9 mouse cellular contexts compared by ENCODE assay signal in the genomic region with DNA sequence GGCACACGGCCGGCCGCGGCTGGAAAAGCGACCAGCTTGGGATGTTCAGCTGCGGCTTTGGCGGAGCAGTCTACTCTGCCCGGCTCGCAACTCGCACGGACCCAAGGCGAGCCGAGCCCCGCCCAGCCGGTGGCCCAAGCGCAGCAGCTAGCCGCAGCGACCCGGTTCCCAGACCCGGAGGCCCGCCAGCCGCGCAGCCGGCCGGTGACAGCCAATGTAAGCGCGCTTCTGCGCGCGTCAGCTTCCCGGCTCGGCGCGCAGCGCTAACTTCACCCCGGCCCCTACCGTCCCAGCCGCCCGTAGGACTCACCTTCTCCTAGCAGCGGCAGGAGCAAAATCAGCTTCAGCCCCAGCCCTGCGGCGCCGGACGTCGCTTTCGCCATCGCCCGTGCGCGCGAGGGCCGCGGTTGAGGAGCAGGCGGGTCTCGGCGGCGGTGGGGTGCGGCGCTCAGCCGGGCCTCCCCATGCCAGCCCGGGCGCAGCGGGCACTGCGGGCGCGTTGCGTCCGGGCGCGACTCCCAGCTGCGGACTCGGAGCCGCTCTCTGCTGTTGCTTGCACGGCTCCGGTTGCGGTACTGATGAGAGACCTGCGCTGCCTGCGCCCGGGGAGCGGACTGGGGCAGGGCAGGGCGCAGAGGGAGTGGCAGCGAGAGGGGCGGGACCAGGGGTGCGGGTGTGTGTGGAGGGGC. TPM values are rescaled to one million over a fixed set of nuclear protein-coding genes. Genes with fewer than 3 reads are reported as not detected.
DNase-seq lines count a peak whose midpoint lies in the region; ATAC-seq lines count a peak whose summit lies in the region.
"Had no signal": no experiment of that assay in that cellular context is flagged by ENCODE, and none has a peak within 500 bp of the region (broad histone marks: within the 10 kb centered on the region; RNA-seq: fewer than 3 reads in every experiment).

No protein-coding gene starts in this region.

- ATAC-seq in forebrain, embryonic 12.5 days (ENCODE audit: low FRiP score) = peak; percentile 64
- peak; percentile 74 for ATAC-seq in limb, embryonic 11.5 days (ENCODE audit: insufficient number of reproducible peaks, low FRiP score, low TSS enrichment, low read depth)

- no peak overlapping the region for H3K27ac ChIP-seq in brown adipose tissue, adult 24 weeks (replicated peaks; ENCODE audit: low read depth, low read length)
- no peak overlapping the region for H3K27ac ChIP-seq in forebrain, embryonic 12.5 days
- H3K27ac ChIP-seq in limb, embryonic 11.5 days (replicated peaks; ENCODE audit: low read depth, low read length) = no peak overlapping the region
- H3K27ac ChIP-seq in midbrain, embryonic 10.5 days (replicated peaks) = peak overlapping the region; percentile 46; the same call in 1 of the 2 replicates

- no peaks in the 10 kb centered on the region for H3K4me1 ChIP-seq in brown adipose tissue, adult 24 weeks (ENCODE audit: control insufficient read depth, insufficient read depth, insufficient read length, low read length)
- peaks cover 17% of the 10 kb centered on the region for H3K4me1 ChIP-seq in forebrain, embryonic 12.5 days
- peaks cover 2% of the 10 kb centered on the region; the same call in 1 of the 2 replicates for H3K4me1 ChIP-seq in limb, embryonic 11.5 days (ENCODE audit: control insufficient read depth, insufficient read depth, low read length)
- peaks cover 20% of the 10 kb centered on the region for H3K4me1 ChIP-seq in midbrain, embryonic 10.5 days

- peaks cover 79% of the 10 kb centered on the region for H3K27me3 ChIP-seq in forebrain, embryonic 12.5 days
- peaks cover 35% of the 10 kb centered on the region for H3K27me3 ChIP-seq in limb, embryonic 11.5 days (ENCODE audit: control insufficient read depth, insufficient read depth, low read length)
- peaks cover 85% of the 10 kb centered on the region for H3K27me3 ChIP-seq in midbrain, embryonic 10.5 days (ENCODE audit: low read depth, poor library complexity, severe bottlenecking)

- under 1% methylated on average over 83 of the region's 84 CpGs for WGBS in forebrain, embryonic 12.5 days
- WGBS in limb, embryonic 11.5 days = under 1% methylated on average over 83 of the region's 84 CpGs
- under 1% methylated on average over 84 of the region's 84 CpGs for WGBS in midbrain, embryonic 10.5 days

- no peaks in the 10 kb centered on the region for H3K9me3 ChIP-seq in forebrain, embryonic 12.5 days
- no peaks in the 10 kb centered on the region for H3K9me3 ChIP-seq in limb, embryonic 11.5 days (ENCODE audit: control insufficient read depth, low read length)
- H3K9me3 ChIP-seq in midbrain, embryonic 10.5 days (replicated peaks) = no peaks in the 10 kb centered on the region

- DNase-seq in frontal cortex, postnatal 36 days (ENCODE audit: low spot score in 2 of 2) = peak; percentile 21 to 23
- no peak for DNase-seq in frontal cortex, postnatal 25 days (ENCODE audit: low spot score in 2 of 2)
- DNase-seq in heart, postnatal 14 days = peak; percentile 60 to 70
- peak; percentile 72 for DNase-seq in limb, embryonic 11.5 days (ENCODE audit: low spot score)
- peak; percentile 63 for DNase-seq in midbrain, embryonic 10.5 days (ENCODE audit: low spot score)
- peak; percentile 58 for DNase-seq in testis, postnatal 10 days (ENCODE audit: low spot score)

- peak overlapping the region; percentile 99 for H3K4me2 ChIP-seq in forebrain, embryonic 12.5 days
- H3K4me2 ChIP-seq in limb, embryonic 11.5 days (ENCODE audit: low read depth, severe bottlenecking) = peak overlapping the region; percentile 98

- H3K9ac ChIP-seq in forebrain, embryonic 12.5 days = peak overlapping the region; percentile 45
- H3K9ac ChIP-seq in limb, embryonic 11.5 days (ENCODE audit: low read length) = peak overlapping the region; percentile 24; the same call in 1 of the 2 replicates

- H3K4me3 ChIP-seq in brown adipose tissue, adult 24 weeks (ENCODE audit: insufficient read depth, low read depth, low read length) = peak overlapping the region; percentile 59
- peak overlapping the region; percentile 63 for H3K4me3 ChIP-seq in forebrain, embryonic 12.5 days (replicated peaks)
- peak overlapping the region; percentile 57 for H3K4me3 ChIP-seq in limb, embryonic 11.5 days (ENCODE audit: low read depth, low read length)
- H3K4me3 ChIP-seq in midbrain, embryonic 10.5 days = peak overlapping the region; percentile 77

- no peaks in the 10 kb centered on the region for H3K36me3 ChIP-seq in forebrain, embryonic 12.5 days (replicated peaks)
- H3K36me3 ChIP-seq in limb, embryonic 11.5 days (ENCODE audit: control insufficient read depth, insufficient read depth, low read length) = no peaks in the 10 kb centered on the region
- H3K36me3 ChIP-seq in midbrain, embryonic 10.5 days = no peaks in the 10 kb centered on the region

- intact Hi-C loops in heart, postnatal 14 days (cut with DNase I) = no loop called here

RNA-seq across cellular contexts. Expression of a gene that starts 0.6 kb away (rescaled TPM):
- polyA plus RNA-seq in brown adipose tissue, adult 24 weeks (2012; ENCODE audit: insufficient read depth, insufficient read length, missing spikeins) = 0.59 and 1.8 TPM in 2 replicates
- polyA plus RNA-seq in forebrain, embryonic 12.5 days (2016; fragmentation: Nextera tagmentation; extraction: Ambion mirVana) = 0.81 and 0.84 TPM in 2 replicates
- total RNA-seq in heart, postnatal 14 days (2021) = 1 to 10 TPM; 6.4 to 7.9 TPM
- 0.04 and 0.07 TPM in 2 replicates for polyA plus RNA-seq in limb, embryonic 11.5 days (2014; fragmentation: Nextera tagmentation; extraction: Ambion mirVana)
- 1.2 and 2.1 TPM in 2 replicates for polyA plus RNA-seq in midbrain, embryonic 10.5 days (2016; fragmentation: Nextera tagmentation; extraction: Ambion mirVana)
- total RNA-seq: CH12.LX had no signal

RNA-seq across cellular contexts. Expression of a gene that starts 58.0 kb away (rescaled TPM):
- 8.4 and 12.5 TPM in 2 replicates for polyA plus RNA-seq in brown adipose tissue, adult 24 weeks (2012; ENCODE audit: insufficient read depth, insufficient read length, missing spikeins)
- 8.4 and 8.6 TPM in 2 replicates for polyA plus RNA-seq in forebrain, embryonic 12.5 days (2016; fragmentation: Nextera tagmentation; extraction: Ambion mirVana)
- 10 to 100 TPM; 14.5 to 15.7 TPM for total RNA-seq in heart, postnatal 14 days (2021)
- 10.3 and 10.8 TPM in 2 replicates for polyA plus RNA-seq in limb, embryonic 11.5 days (2014; fragmentation: Nextera tagmentation; extraction: Ambion mirVana)
- 6.3 and 6.5 TPM in 2 replicates for polyA plus RNA-seq in midbrain, embryonic 10.5 days (2016; fragmentation: Nextera tagmentation; extraction: Ambion mirVana)

Comparison
In these comparisons a context has a peak if more than half of its experiments do, and no peak if none do; other contexts are left out.
1. DNase-seq: peak in frontal cortex, postnatal 36 days (2 of 2), heart, postnatal 14 days (2 of 2), limb, embryonic 11.5 days (single experiment), midbrain, embryonic 10.5 days (single experiment) and testis, postnatal 10 days (single experiment); none in frontal cortex, postnatal 25 days (0 of 2).
2. Peak in every context shown above with its lines, with median percentiles within 50 percentile points of each other: H3K4me3 ChIP-seq.